Mouse (Mus musculus) lung, postnatal 36 days (tissue): ENCODE results near the gene Esr1.

Source experiments
- DNase-seq: peaks from one replicate; pipeline ENCODE4 v3.0.0; 2022; ENCODE audit warnings: mixed read lengths

The Esr1 gene

GRCm38 (mm10) chr10:4849881-4850280 is 238.5 kb downstream of the Esr1 start:
- DNase-seq = no peak

GRCm38 (mm10) chr10:4875076-4875737 is 263.8 kb downstream of the Esr1 start:
- no peak for DNase-seq

- no peak for DNase-seq
Observed at GRCm38 (mm10) chr10:4881391-4881790, 270.0 kb downstream of the Esr1 start.

GRCm38 (mm10) chr10:4885506-4885905 is 274.1 kb downstream of the Esr1 start:
- no peak for DNase-seq

GRCm38 (mm10) chr10:4885961-4886360 is 274.6 kb downstream of the Esr1 start:
- no peak for DNase-seq

GRCm38 (mm10) chr10:4893475-4893874 is 282.1 kb downstream of the Esr1 start:
- DNase-seq = no peak

- no peak for DNase-seq
Observed at GRCm38 (mm10) chr10:4897789-4898188, 286.4 kb downstream of the Esr1 start.

- DNase-seq = no peak
Observed at GRCm38 (mm10) chr10:4900324-4900723, 288.9 kb downstream of the Esr1 start.

GRCm38 (mm10) chr10:4909271-4909670 is 297.9 kb downstream of the Esr1 start:
- DNase-seq = no peak

- DNase-seq = no peak
Observed at GRCm38 (mm10) chr10:4910451-4910850, 299.1 kb downstream of the Esr1 start.

- no peak for DNase-seq
Observed at GRCm38 (mm10) chr10:4919046-4919445, 307.7 kb downstream of the Esr1 start.

GRCm38 (mm10) chr10:4923616-4924015 is 312.2 kb downstream of the Esr1 start:
- no peak for DNase-seq

GRCm38 (mm10) chr10:4924391-4924790 is 313.0 kb downstream of the Esr1 start:
- no peak for DNase-seq

GRCm38 (mm10) chr10:4943148-4943547 is 331.8 kb downstream of the Esr1 start:
- no peak for DNase-seq

- no peak for DNase-seq
Observed at GRCm38 (mm10) chr10:4944725-4945124, 333.3 kb downstream of the Esr1 start.

GRCm38 (mm10) chr10:4965768-4966167 is 354.4 kb downstream of the Esr1 start:
- no peak for DNase-seq

GRCm38 (mm10) chr10:4971156-4971555 is 359.8 kb downstream of the Esr1 start:
- DNase-seq = no peak

- DNase-seq = no peak
Observed at GRCm38 (mm10) chr10:4971586-4971985, 360.2 kb downstream of the Esr1 start.

- no peak for DNase-seq
Observed at GRCm38 (mm10) chr10:4972026-4972425, 360.6 kb downstream of the Esr1 start.

GRCm38 (mm10) chr10:4974246-4974645 is 362.9 kb downstream of the Esr1 start:
- DNase-seq = no peak

- no peak for DNase-seq
Observed at GRCm38 (mm10) chr10:4976557-4976956, 365.2 kb downstream of the Esr1 start.

GRCm38 (mm10) chr10:4977374-4977773 is 366.0 kb downstream of the Esr1 start:
- DNase-seq = no peak

- DNase-seq = no peak
Observed at GRCm38 (mm10) chr10:4983919-4984318, 372.5 kb downstream of the Esr1 start.

GRCm38 (mm10) chr10:4993802-4994201 is 382.4 kb downstream of the Esr1 start:
- no peak for DNase-seq

- no peak for DNase-seq
Observed at GRCm38 (mm10) chr10:4996592-4996991, 385.2 kb downstream of the Esr1 start.
